Mouse (Mus musculus): ENCODE results near the gene Cd164. TPM values are rescaled to one million over a fixed set of nuclear protein-coding genes. Genes with fewer than 3 reads are reported as not detected.

The Cd164 gene
- polyA plus RNA-seq, 1 experiment from 2014 or later = 78.2 TPM

- H3K36me3 ChIP-seq (ENCODE audit: poor library complexity, severe bottlenecking) = no peaks in the 10 kb centered on the region
- no peak overlapping the region for H3K4me3 ChIP-seq
- H3K4me2 ChIP-seq = no peak overlapping the region
- peaks cover 9% of the 10 kb centered on the region for H3K9me3 ChIP-seq (replicated peaks)
- H3K4me1 ChIP-seq = peaks cover 12% of the 10 kb centered on the region
- H3K27me3 ChIP-seq = no peaks in the 10 kb centered on the region
- WGBS = 32% methylated on average over 14 of the region's 14 CpGs
- H3K9ac ChIP-seq = no peak overlapping the region
- peak; percentile 70 for ATAC-seq
- no peak overlapping the region for H3K27ac ChIP-seq
These were observed 33.8 kb downstream of the Cd164 start for GRCm38 (mm10) chr10:41552847-41553589.

- 63% methylated on average over 4 of the region's 4 CpGs for WGBS
- no peak overlapping the region for H3K27ac ChIP-seq
- peaks cover 12% of the 10 kb centered on the region for H3K4me1 ChIP-seq
- H3K9me3 ChIP-seq (replicated peaks) = peaks cover 9% of the 10 kb centered on the region
- no peaks in the 10 kb centered on the region for H3K27me3 ChIP-seq
- H3K36me3 ChIP-seq (ENCODE audit: poor library complexity, severe bottlenecking) = no peaks in the 10 kb centered on the region
- H3K4me3 ChIP-seq = no peak overlapping the region
- no peak overlapping the region for H3K9ac ChIP-seq
- H3K4me2 ChIP-seq = no peak overlapping the region
- no peak for ATAC-seq
These were observed 34.5 kb downstream of the Cd164 start for GRCm38 (mm10) chr10:41553711-41554110.

GRCm38 (mm10) chr10:41555081-41555480 is 35.9 kb downstream of the Cd164 start:
- H3K27ac ChIP-seq = no peak overlapping the region
- 87% methylated on average over 3 of the region's 3 CpGs for WGBS
- H3K36me3 ChIP-seq (ENCODE audit: poor library complexity, severe bottlenecking) = no peaks in the 10 kb centered on the region
- H3K4me3 ChIP-seq = no peak overlapping the region
- H3K4me2 ChIP-seq = no peak overlapping the region
- no peak overlapping the region for H3K9ac ChIP-seq
- H3K9me3 ChIP-seq (replicated peaks) = 0 out of 2 replicates have a peak, but pooled peaks cover 3% of the 10 kb centered on the region
- ATAC-seq = no peak
- H3K4me1 ChIP-seq = peaks cover 12% of the 10 kb centered on the region
- no peaks in the 10 kb centered on the region for H3K27me3 ChIP-seq

- Histone ChIP-seq H3K36me3 (ENCODE audit: poor library complexity, severe bottlenecking) (no peaks in the 10 kb centered on the region), H3K9ac (no peak overlapping the region), H3K27ac (no peak overlapping the region), H3K4me1 (peaks cover 4% of the 10 kb centered on the region), H3K9me3 (replicated peaks) (peaks cover 15% of the 10 kb centered on the region; the same call in 1 of the 2 replicates), H3K4me2 (no peak overlapping the region), H3K4me3 (no peak overlapping the region), H3K27me3 (no peaks in the 10 kb centered on the region)
- WGBS = 100% methylated on average over 1 of the region's 1 CpGs
- no peak for ATAC-seq
These were observed 39.2 kb downstream of the Cd164 start for GRCm38 (mm10) chr10:41558401-41558800.

GRCm38 (mm10) chr10:41561701-41562395 is 42.6 kb downstream of the Cd164 start:
- WGBS = 93% methylated on average over 10 of the region's 10 CpGs
- H3K27me3 ChIP-seq = no peaks in the 10 kb centered on the region
- no peak for ATAC-seq
- no peaks in the 10 kb centered on the region for H3K4me1 ChIP-seq
- H3K4me3 ChIP-seq = no peak overlapping the region
- H3K9me3 ChIP-seq (replicated peaks) = peaks cover 15% of the 10 kb centered on the region; the same call in 1 of the 2 replicates
- H3K4me2 ChIP-seq = no peak overlapping the region
- no peak overlapping the region for H3K9ac ChIP-seq
- H3K27ac ChIP-seq = no peak overlapping the region
- no peaks in the 10 kb centered on the region for H3K36me3 ChIP-seq (ENCODE audit: poor library complexity, severe bottlenecking)

GRCm38 (mm10) chr10:41565141-41565540 is 45.9 kb downstream of the Cd164 start:
- Histone ChIP-seq H3K4me2 (no peak overlapping the region), H3K9me3 (replicated peaks) (peaks cover 11% of the 10 kb centered on the region; the same call in 1 of the 2 replicates), H3K4me3 (no peak overlapping the region), H3K36me3 (ENCODE audit: poor library complexity, severe bottlenecking) (no peaks in the 10 kb centered on the region), H3K4me1 (no peaks in the 10 kb centered on the region), H3K27me3 (no peaks in the 10 kb centered on the region), H3K9ac (no peak overlapping the region), H3K27ac (no peak overlapping the region)
- no peak for ATAC-seq
- 44% methylated on average over 5 of the region's 5 CpGs for whole genome bisulfite sequencing

- H3K27me3 ChIP-seq = no peaks in the 10 kb centered on the region
- H3K4me2 ChIP-seq = no peak overlapping the region
- no peak overlapping the region for H3K9ac ChIP-seq
- H3K9me3 ChIP-seq (replicated peaks) = no peaks in the 10 kb centered on the region
- 65% methylated on average over 3 of the region's 3 CpGs for WGBS
- no peak overlapping the region for H3K27ac ChIP-seq
- H3K4me3 ChIP-seq = no peak overlapping the region
- H3K4me1 ChIP-seq = no peaks in the 10 kb centered on the region
- H3K36me3 ChIP-seq (ENCODE audit: poor library complexity, severe bottlenecking) = no peaks in the 10 kb centered on the region
- ATAC-seq = no peak
These were observed 49.1 kb downstream of the Cd164 start for GRCm38 (mm10) chr10:41568306-41568705.

- H3K9ac ChIP-seq = no peak overlapping the region
- H3K4me2 ChIP-seq = no peak overlapping the region
- no peaks in the 10 kb centered on the region for H3K27me3 ChIP-seq
- no peak overlapping the region for H3K27ac ChIP-seq
- 85% methylated on average over 4 of the region's 4 CpGs for WGBS
- H3K4me1 ChIP-seq = no peaks in the 10 kb centered on the region
- no peak for ATAC-seq
- H3K9me3 ChIP-seq (replicated peaks) = no peaks in the 10 kb centered on the region
- no peaks in the 10 kb centered on the region for H3K36me3 ChIP-seq (ENCODE audit: poor library complexity, severe bottlenecking)
- no peak overlapping the region for H3K4me3 ChIP-seq
These were observed 51.9 kb downstream of the Cd164 start for GRCm38 (mm10) chr10:41571065-41571464.

GRCm38 (mm10) chr10:41572274-41572673 is 53.1 kb downstream of the Cd164 start:
- Histone ChIP-seq H3K9ac (no peak overlapping the region), H3K27ac (no peak overlapping the region), H3K4me1 (no peaks in the 10 kb centered on the region), H3K9me3 (replicated peaks) (no peaks in the 10 kb centered on the region), H3K4me2 (no peak overlapping the region), H3K36me3 (ENCODE audit: poor library complexity, severe bottlenecking) (no peaks in the 10 kb centered on the region), H3K4me3 (no peak overlapping the region), H3K27me3 (no peaks in the 10 kb centered on the region)
- ATAC-seq = no peak
- 86% methylated on average over 4 of the region's 4 CpGs for WGBS

- Histone ChIP-seq H3K4me3 (no peak overlapping the region), H3K9me3 (replicated peaks) (no peaks in the 10 kb centered on the region), H3K36me3 (ENCODE audit: poor library complexity, severe bottlenecking) (no peaks in the 10 kb centered on the region), H3K4me2 (no peak overlapping the region), H3K4me1 (no peaks in the 10 kb centered on the region), H3K27me3 (no peaks in the 10 kb centered on the region), H3K9ac (no peak overlapping the region), H3K27ac (no peak overlapping the region)
- no peak for ATAC-seq
- WGBS = 32% methylated on average over 6 of the region's 6 CpGs
These were observed 54.0 kb downstream of the Cd164 start for GRCm38 (mm10) chr10:41573190-41573589.

- 75% methylated on average over 8 of the region's 8 CpGs for WGBS
- Histone ChIP-seq H3K27me3 (no peaks in the 10 kb centered on the region), H3K36me3 (ENCODE audit: poor library complexity, severe bottlenecking) (no peaks in the 10 kb centered on the region), H3K9me3 (replicated peaks) (no peaks in the 10 kb centered on the region), H3K27ac (no peak overlapping the region), H3K4me1 (no peaks in the 10 kb centered on the region), H3K9ac (no peak overlapping the region), H3K4me3 (no peak overlapping the region), H3K4me2 (no peak overlapping the region)
- ATAC-seq = no peak
These were observed 56.5 kb downstream of the Cd164 start for GRCm38 (mm10) chr10:41575451-41576327.

- 81% methylated on average over 7 of the region's 7 CpGs for WGBS
- no peaks in the 10 kb centered on the region for H3K27me3 ChIP-seq
- ATAC-seq = no peak
- no peaks in the 10 kb centered on the region for H3K36me3 ChIP-seq (ENCODE audit: poor library complexity, severe bottlenecking)
- H3K4me3 ChIP-seq = no peak overlapping the region
- H3K9me3 ChIP-seq (replicated peaks) = no peaks in the 10 kb centered on the region
- no peak overlapping the region for H3K9ac ChIP-seq
- no peak overlapping the region for H3K27ac ChIP-seq
- H3K4me2 ChIP-seq = no peak overlapping the region
- no peaks in the 10 kb centered on the region for H3K4me1 ChIP-seq
These were observed 57.2 kb downstream of the Cd164 start for GRCm38 (mm10) chr10:41576328-41576833.
